Mouse (Mus musculus) heart, postnatal 0 days (tissue): Measurements from ENCODE around the gene Lrp2. TPM values are rescaled to one million over a fixed set of nuclear protein-coding genes. Genes with fewer than 3 reads are reported as not detected.

Source experiments
- ATAC-seq: fragments of 200-750 bp; cut with Nextera tagmentation; 2 replicates; pipeline ENCODE4 v1.8.0; 2017; ENCODE audit warnings: low read depth, moderate number of reproducible peaks, moderate library complexity; ENCODE audit not compliant: insufficient read depth
- DNase-seq: peaks from one replicate; pipeline ENCODE4 v3.0.0-alpha.2; 2016; ENCODE audit warnings: low spot score
- H3K27ac ChIP-seq: fragments of 300-500 bp; sonication (generic); 2 replicates; pipeline ENCODE4 v1.5.1; 2014; ENCODE audit warnings: low read depth, mild to moderate bottlenecking
- H3K27me3 ChIP-seq: fragments of 300-500 bp; sonication (generic); 2 replicates; pipeline ENCODE4 v1.6.1; 2014; ENCODE audit warnings: low read length, mixed read lengths; ENCODE audit not compliant: control insufficient read depth, insufficient read depth
- H3K36me3 ChIP-seq: fragments of 300-500 bp; sonication (generic); replicated peaks from 2 replicates; pipeline ENCODE4 v1.6.1; 2014; ENCODE audit warnings: low read length, mixed read lengths; ENCODE audit not compliant: control insufficient read depth, insufficient read depth
- H3K4me1 ChIP-seq: fragments of 300-500 bp; sonication (generic); 2 replicates; pipeline ENCODE4 v1.6.1; 2014; ENCODE audit warnings: antibody characterized with exemption; ENCODE audit not compliant: control insufficient read depth, insufficient read depth
- H3K4me2 ChIP-seq: fragments of 300-500 bp; sonication (generic); 2 replicates; pipeline ENCODE4 v1.6.1; 2014; ENCODE audit warnings: low read depth, mild to moderate bottlenecking, low read length, moderate library complexity
- H3K4me3 ChIP-seq: fragments of 300-500 bp; sonication (generic); 2 replicates; pipeline ENCODE4 v1.5.1; 2014; ENCODE audit warnings: low read depth, low read length
- H3K9ac ChIP-seq: fragments of 300-500 bp; sonication (generic); replicated peaks from 2 replicates; pipeline ENCODE4 v1.6.1; 2014; ENCODE audit warnings: low read depth, low read length, mixed read lengths
- H3K9me3 ChIP-seq: fragments of 300-500 bp; sonication (generic); replicated peaks from 2 replicates; pipeline ENCODE4 v1.6.1; 2016; ENCODE audit warnings: low read length; ENCODE audit not compliant: control insufficient read depth
- CTCF ChIP-seq: IDR thresholded peaks from 2 replicates; pipeline ENCODE4 v1.5.1; 2016; ENCODE audit warnings: antibody characterized with exemption, control low read depth, low read depth
- EP300 ChIP-seq: IDR thresholded peaks from 2 replicates; pipeline ENCODE4 v1.6.1; 2016; ENCODE audit warnings: antibody characterized with exemption, low read depth
- WGBS: fragments of 180-500 bp; shearing (Covaris S2); extraction: QIAGEN DNeasy Blood & Tissue Kit; methylation state at CpG from one replicate; pipeline ENCODE4 v1.1.7; 2014; 5-methylcytosine and 5-hydroxymethylcytosine counted together
- polyA plus RNA-seq: library from polyadenylated mRNA; unstranded; fragments of >200 nt; fragmentation: Nextera tagmentation; extraction: Ambion mirVana; gene quantifications from 2 replicates; pipeline ENCODE4 v1.2.1, GENCODE M21; 2015
- total RNA-seq: library from RNA; depleted of rRNA; stranded (reverse); fragments of >200 nt; gene quantifications from 2 replicates; pipeline ENCODE4 v1.2.3, GENCODE M21; 2014; ENCODE audit warnings: low replicate concordance

Lrp2 gene
- total and polyA plus RNA-seq, 2 experiments from 2014 or later, result 0.23 to 3.2 TPM

DNA sequence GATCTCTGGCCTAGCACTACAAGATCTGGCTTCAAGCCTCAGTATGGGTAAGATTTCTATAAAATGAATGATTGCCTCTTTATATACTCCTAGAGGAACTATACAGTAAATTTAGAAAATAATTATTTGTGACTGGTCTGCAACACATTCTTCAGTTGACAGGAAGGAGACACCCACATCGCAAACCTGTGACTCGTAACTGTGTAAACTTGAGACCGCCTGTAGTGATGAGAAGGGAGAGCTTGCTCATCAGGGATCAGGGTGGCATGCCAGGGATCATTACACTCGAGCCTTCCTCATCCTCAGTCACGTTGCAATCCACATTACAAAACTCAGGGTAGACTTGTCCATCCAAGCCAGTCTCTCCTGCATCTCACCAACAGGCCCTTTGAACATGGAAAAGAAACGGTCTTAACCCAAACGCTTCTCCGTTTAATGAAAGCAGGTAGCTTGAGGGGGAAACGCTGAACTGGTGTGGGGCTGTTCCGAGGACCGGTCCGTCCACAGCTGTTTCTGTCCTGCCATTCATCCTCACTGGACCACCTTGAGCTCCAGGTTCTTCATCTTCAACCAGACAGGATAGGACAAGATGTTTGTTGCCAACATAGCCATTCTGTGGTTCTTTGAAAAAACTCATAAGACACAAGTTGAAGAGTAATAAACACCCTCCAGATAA is 189.0 kb downstream of the Lrp2 start:
- H3K4me2 ChIP-seq, result no peak overlapping the region
- H3K9me3 ChIP-seq, result no peaks in the 10 kb centered on the region
- no peaks in the 10 kb centered on the region; the same call in 1 of the 2 replicates for H3K4me1 ChIP-seq
- H3K9ac ChIP-seq, result no peak overlapping the region
- H3K27ac ChIP-seq, result no peak overlapping the region
- H3K27me3 ChIP-seq, result no peaks in the 10 kb centered on the region
- no peaks in the 10 kb centered on the region for H3K36me3 ChIP-seq
- no peak overlapping the region for H3K4me3 ChIP-seq
- WGBS, result 84% methylated on average over 12 of the region's 12 CpGs
- TF ChIP-seq EP300, result no peak
- no peak for TF ChIP-seq CTCF
- DNase-seq (no peak), ATAC-seq (no peak)

DNA sequence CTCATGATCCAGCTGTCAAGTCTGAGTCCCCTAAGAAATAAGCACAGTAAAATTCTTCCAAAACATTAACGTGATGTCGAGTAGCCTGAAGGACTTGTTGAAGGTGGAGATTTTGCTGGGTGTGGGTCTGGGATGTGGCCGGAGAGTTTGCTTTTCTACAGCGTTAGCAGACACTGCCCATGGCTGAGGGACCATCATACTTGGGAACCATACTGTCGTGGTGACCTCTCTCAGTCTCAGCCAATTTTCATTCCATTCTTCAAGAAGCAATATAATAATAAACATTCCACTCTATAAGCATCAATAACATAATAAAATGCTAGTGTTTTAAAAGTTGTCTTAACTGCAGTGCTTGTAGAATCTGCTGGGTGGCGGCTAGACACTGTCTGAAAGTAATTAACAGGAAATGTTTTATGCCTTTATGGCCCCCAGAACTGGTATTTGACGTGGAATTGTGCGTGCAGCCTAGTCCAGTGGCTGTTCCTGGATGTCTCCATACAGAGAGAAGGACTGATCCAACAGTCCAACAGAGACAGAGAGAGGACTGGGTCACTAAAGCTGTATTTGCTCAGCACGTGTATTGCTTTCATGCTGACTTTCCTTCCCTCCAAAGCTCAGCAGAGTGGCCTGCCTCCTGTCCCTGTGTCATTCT is 190.1 kb downstream of the Lrp2 start:
- no peak overlapping the region for H3K4me2 ChIP-seq
- no peak overlapping the region for H3K4me3 ChIP-seq
- WGBS, result 77% methylated on average over 9 of the region's 9 CpGs
- H3K9ac ChIP-seq, result no peak overlapping the region
- no peak for DNase-seq
- TF ChIP-seq CTCF (no peak), EP300 (no peak)
- H3K27me3 ChIP-seq, result no peaks in the 10 kb centered on the region
- ATAC-seq, result no peak
- H3K36me3 ChIP-seq, result no peaks in the 10 kb centered on the region
- H3K4me1 ChIP-seq, result no peaks in the 10 kb centered on the region
- no peaks in the 10 kb centered on the region for H3K9me3 ChIP-seq
- no peak overlapping the region for H3K27ac ChIP-seq

DNA sequence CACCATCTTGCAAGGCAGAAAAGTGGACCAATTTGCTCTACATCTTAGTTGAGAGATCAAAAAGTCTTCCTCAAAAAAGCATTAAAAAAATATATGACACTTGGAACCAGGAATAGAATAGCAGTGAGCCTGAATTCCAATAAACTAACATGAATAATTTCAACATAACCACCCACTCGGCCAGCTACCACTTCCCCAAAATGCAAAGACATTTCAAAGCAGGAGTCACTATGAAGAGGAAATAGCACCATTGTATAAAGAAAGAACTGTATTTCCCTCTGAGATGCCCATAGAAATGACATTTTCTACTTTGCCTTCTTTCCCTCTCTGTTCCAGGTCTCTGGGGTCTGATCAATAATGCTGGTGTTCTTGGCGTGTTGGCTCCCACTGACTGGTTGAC is 191.9 kb downstream of the Lrp2 start:
- TF ChIP-seq EP300 (no peak), CTCF (no peak)
- Histone ChIP-seq H3K4me1 (no peaks in the 10 kb centered on the region), H3K9me3 (no peaks in the 10 kb centered on the region), H3K27me3 (no peaks in the 10 kb centered on the region), H3K9ac (no peak overlapping the region), H3K4me2 (no peak overlapping the region), H3K36me3 (no peaks in the 10 kb centered on the region), H3K4me3 (no peak overlapping the region), H3K27ac (no peak overlapping the region)
- ATAC-seq (no peak), DNase-seq (no peak)
- 81% methylated on average over 2 of the region's 2 CpGs for WGBS

DNA sequence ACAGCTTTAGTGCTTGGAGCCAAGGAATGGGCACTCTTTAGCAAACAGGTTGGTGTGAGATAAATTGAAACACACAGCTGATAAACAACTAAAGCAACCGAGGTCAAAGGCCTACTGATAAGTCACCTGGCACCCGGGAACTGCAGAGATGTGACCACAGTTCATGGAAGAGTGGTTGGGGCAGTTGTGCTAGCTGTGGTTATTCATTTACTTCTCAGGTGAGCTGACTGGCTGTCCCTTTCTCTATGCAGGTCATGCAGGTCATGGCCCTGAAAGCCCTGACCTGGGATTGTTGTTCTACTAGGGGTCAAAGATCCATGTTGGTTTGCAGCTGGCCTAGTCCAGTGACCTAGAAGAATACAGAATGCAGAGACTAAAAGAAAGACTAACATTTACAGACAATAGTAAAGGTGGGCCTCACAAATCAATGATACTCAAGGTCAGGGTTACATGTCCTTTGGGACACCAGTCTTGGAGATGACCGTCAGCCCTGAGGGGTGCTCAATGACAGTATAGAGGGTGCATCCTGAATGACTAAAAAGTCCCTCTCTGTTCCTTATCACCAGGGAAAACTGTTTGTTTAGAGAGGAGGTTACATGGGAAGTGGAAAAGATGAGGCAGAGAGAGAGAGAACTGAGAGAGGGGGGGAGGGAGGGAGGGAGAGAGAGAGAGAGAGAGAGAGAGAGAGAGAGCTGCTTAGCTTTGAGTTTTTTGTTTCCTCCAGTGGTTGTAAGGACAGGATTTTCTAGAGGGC is 199.6 kb downstream of the Lrp2 start:
- Histone ChIP-seq H3K4me1 (no peaks in the 10 kb centered on the region), H3K9ac (no peak overlapping the region), H3K27ac (no peak overlapping the region), H3K36me3 (no peaks in the 10 kb centered on the region), H3K9me3 (no peaks in the 10 kb centered on the region), H3K4me2 (no peak overlapping the region), H3K27me3 (no peaks in the 10 kb centered on the region), H3K4me3 (no peak overlapping the region)
- no peak for DNase-seq
- no peak for ATAC-seq
- WGBS, result 58% methylated on average over 3 of the region's 3 CpGs
- no peak for TF ChIP-seq CTCF
- TF ChIP-seq EP300, result no peak

DNA sequence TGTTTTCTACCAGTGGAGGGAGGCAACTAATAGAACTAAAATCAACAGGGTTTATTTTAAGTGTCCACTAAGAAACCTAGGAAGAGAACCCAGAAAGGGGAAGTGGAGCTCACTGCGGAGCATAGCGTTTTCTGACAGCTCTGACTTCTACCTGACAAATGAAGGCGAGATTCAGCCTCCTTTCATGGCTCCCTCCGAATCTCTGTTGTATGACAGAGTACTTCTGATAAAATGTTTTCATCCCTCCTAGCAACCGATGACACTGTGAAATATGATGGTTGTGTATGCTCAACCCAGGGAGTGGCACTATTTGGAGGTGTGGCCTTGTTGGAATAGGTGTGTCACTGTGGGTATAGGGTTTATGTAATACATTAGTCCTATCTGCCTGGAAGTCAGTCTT is 203.0 kb downstream of the Lrp2 start:
- H3K9ac ChIP-seq, result no peak overlapping the region
- WGBS, result 73% methylated on average over 5 of the region's 5 CpGs
- no peaks in the 10 kb centered on the region for H3K27me3 ChIP-seq
- H3K9me3 ChIP-seq, result no peaks in the 10 kb centered on the region
- no peak for DNase-seq
- H3K27ac ChIP-seq, result no peak overlapping the region
- no peak for ATAC-seq
- H3K36me3 ChIP-seq, result no peaks in the 10 kb centered on the region
- no peak overlapping the region for H3K4me2 ChIP-seq
- H3K4me3 ChIP-seq, result no peak overlapping the region
- TF ChIP-seq EP300 (no peak), CTCF (no peak)
- no peaks in the 10 kb centered on the region for H3K4me1 ChIP-seq
